Mouse (Mus musculus) heart, adult 2 months (tissue): ENCODE results near the gene Blmh.

Experiments used
- CTCF ChIP-seq: fragments of 200-600 bp; IDR thresholded peaks from 2 replicates; pipeline ENCODE4 v1.8.1; 2022; ENCODE audit warnings: antibody characterized with exemption, mild to moderate bottlenecking, moderate library complexity
- EP300 ChIP-seq: fragments of 200-500 bp; IDR thresholded peaks from 2 replicates; pipeline ENCODE4 v1.6.1; 2011; ENCODE audit warnings: low read depth, low read length, control low read depth; ENCODE audit not compliant: insufficient read depth
- POLR2A ChIP-seq: fragments of 200-500 bp; IDR thresholded peaks from 2 replicates; pipeline ENCODE4 v1.6.1; 2011; ENCODE audit warnings: mild to moderate bottlenecking, low read depth, low read length, control low read depth; ENCODE audit not compliant: insufficient read depth

DNA sequence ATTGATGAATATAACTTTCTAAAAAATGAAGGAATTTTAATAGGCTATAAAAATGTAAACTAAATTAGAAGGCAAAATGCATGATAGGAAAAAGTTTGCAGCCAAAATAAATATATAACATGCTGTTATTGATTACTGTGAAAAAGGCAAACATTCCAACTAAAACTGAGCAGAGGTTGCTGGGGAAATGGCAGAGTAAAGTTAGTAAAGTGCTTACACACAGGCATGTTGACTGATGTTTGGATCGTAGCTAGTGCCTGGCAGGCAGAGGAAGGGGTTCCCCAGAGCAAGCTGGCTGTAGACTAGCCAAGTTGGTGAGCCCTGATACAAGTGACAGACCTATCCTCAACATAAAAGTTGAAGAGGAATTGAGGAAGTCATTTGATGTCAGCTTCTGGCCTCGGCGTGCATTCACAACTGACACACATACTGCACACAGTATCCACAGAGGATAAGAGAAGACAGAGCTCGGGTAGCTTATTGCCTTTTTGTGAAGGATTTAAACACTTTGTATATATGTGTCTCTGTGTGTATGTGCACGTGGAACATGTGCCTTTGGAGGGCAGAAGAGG is 57.0 kb downstream of the Blmh start:
- TF ChIP-seq POLR2A = no peak
- no peak for TF ChIP-seq EP300
- no peak for TF ChIP-seq CTCF
